33 mouse cellular contexts compared by ENCODE assay signal in the genomic region with DNA sequence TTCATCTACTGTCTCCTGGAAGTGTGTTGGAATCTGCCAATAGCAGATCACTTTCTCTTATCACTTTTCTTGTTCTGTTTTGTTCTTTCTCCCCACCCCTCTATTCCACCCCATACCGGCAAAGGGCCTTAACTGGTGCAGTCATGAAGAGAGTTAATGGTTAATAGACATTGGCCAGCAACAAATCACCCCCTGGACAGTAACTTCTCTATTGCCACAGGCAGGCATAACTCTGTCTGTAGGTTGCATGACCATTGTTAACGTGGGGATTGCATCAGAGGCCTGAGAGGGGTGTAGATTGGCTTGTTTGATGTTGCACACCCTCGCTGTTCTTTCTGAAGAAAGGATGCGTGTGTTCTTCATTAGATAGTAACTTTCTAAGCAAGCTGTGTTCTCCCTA. TPM values are rescaled to one million over a fixed set of nuclear protein-coding genes. Genes with fewer than 3 reads are reported as not detected.
DNase-seq lines count a peak whose midpoint lies in the region; ATAC-seq and TF ChIP-seq lines count a peak whose summit lies in the region.
"Had no signal": no experiment of that assay in that cellular context is flagged by ENCODE, and none has a peak within 500 bp of the region (broad histone marks: within the 10 kb centered on the region; RNA-seq: fewer than 3 reads in every experiment).

No protein-coding gene starts in this region.

- no peak for TF ChIP-seq CTCF in kidney, adult 2 months (conservative IDR thresholded peaks at IDR 0.05; ENCODE audit: insufficient read depth, insufficient read length, low read depth, low read length)
- TF ChIP-seq CTCF in left cerebral cortex, adult 2 months (IDR thresholded peaks at IDR 0.05): no peak

- H3K9ac ChIP-seq in kidney, embryonic 16.5 days (replicated peaks; ENCODE audit: low read length): no peak overlapping the region
- H3K9ac ChIP-seq in kidney, embryonic 15.5 days: no peak overlapping the region
- H3K9ac ChIP-seq in liver, embryonic 16.5 days (ENCODE audit: low read depth, low read length): no peak overlapping the region
- H3K9ac ChIP-seq: embryonic facial prominence, embryonic 12.5 days; embryonic facial prominence, embryonic 15.5 days; forebrain, postnatal 0 days; heart, embryonic 12.5 days; hindbrain, embryonic 12.5 days; hindbrain, embryonic 15.5 days had no signal

- H3K9me3 ChIP-seq in kidney, embryonic 16.5 days (ENCODE audit: low read length): no peaks in the 10 kb centered on the region
- no peaks in the 10 kb centered on the region for H3K9me3 ChIP-seq in kidney, embryonic 15.5 days (replicated peaks)
- no peaks in the 10 kb centered on the region for H3K9me3 ChIP-seq in liver, embryonic 16.5 days (replicated peaks; ENCODE audit: control insufficient read depth, low read length)
- H3K9me3 ChIP-seq: embryonic facial prominence, embryonic 12.5 days; embryonic facial prominence, embryonic 15.5 days; G1E; heart, embryonic 12.5 days; heart, embryonic 15.5 days; hindbrain, embryonic 12.5 days; hindbrain, embryonic 15.5 days had no signal

- no peak overlapping the region for H3K27ac ChIP-seq in kidney, adult 2 months (ENCODE audit: insufficient read depth, low read depth, low read length)
- H3K27ac ChIP-seq in kidney, embryonic 16.5 days (ENCODE audit: low read length): no peak overlapping the region
- H3K27ac ChIP-seq in kidney, embryonic 15.5 days: no peak overlapping the region
- no peak overlapping the region for H3K27ac ChIP-seq in liver, embryonic 16.5 days (ENCODE audit: low read length)
- no peak overlapping the region for H3K27ac ChIP-seq in left cerebral cortex, adult 2 months
- H3K27ac ChIP-seq: embryonic facial prominence, embryonic 12.5 days; embryonic facial prominence, embryonic 15.5 days; gastrocnemius, adult 2 months; heart, embryonic 15.5 days; hindbrain, embryonic 12.5 days; hindbrain, embryonic 15.5 days had no signal

- intact Hi-C loops in left cerebral cortex, adult 2 months (cut with DNase I): loop anchor here (5.0 to 10.0 kb wide), 3 partner anchors 273 to 485 kb away; a partner anchor contains a TSS

- ATAC-seq in kidney, embryonic 16.5 days (ENCODE audit: low FRiP score, low TSS enrichment): no peak
- no peak for ATAC-seq in kidney, embryonic 15.5 days (replicated peaks; ENCODE audit: low FRiP score)
- ATAC-seq in liver, embryonic 16.5 days (ENCODE audit: low read depth): peak; percentile 72
- ATAC-seq: forebrain, embryonic 14.5 days; forebrain, postnatal 0 days had no signal

- no peaks in the 10 kb centered on the region for H3K27me3 ChIP-seq in kidney, adult 2 months (replicated peaks; ENCODE audit: control insufficient read depth, insufficient read depth, low read length)
- H3K27me3 ChIP-seq in kidney, embryonic 16.5 days (ENCODE audit: insufficient read depth, low read length): no peaks in the 10 kb centered on the region
- H3K27me3 ChIP-seq in kidney, embryonic 15.5 days: no peaks in the 10 kb centered on the region
- no peaks in the 10 kb centered on the region for H3K27me3 ChIP-seq in liver, embryonic 16.5 days (ENCODE audit: control insufficient read depth, insufficient read depth, low read depth, low read length)
- H3K27me3 ChIP-seq: CH12.LX; embryonic facial prominence, embryonic 12.5 days; embryonic facial prominence, embryonic 15.5 days; heart, embryonic 12.5 days; heart, embryonic 15.5 days; hindbrain, embryonic 12.5 days; hindbrain, embryonic 15.5 days had no signal

- no peak overlapping the region for H3K4me2 ChIP-seq in kidney, embryonic 16.5 days (replicated peaks; ENCODE audit: low read depth, low read length)
- no peak overlapping the region for H3K4me2 ChIP-seq in kidney, embryonic 15.5 days
- no peak overlapping the region for H3K4me2 ChIP-seq in liver, embryonic 16.5 days (ENCODE audit: low read depth, low read length)
- H3K4me2 ChIP-seq: embryonic facial prominence, embryonic 12.5 days; embryonic facial prominence, embryonic 15.5 days; heart, embryonic 12.5 days; heart, embryonic 15.5 days; hindbrain, embryonic 12.5 days; hindbrain, embryonic 15.5 days had no signal

- DNase-seq in kidney, adult 2 months: peak; percentile 46
- DNase-seq in kidney, postnatal 14 days: peak; percentile 17
- no peak for DNase-seq in liver
- DNase-seq in left cerebral cortex, adult 2 months (ENCODE audit: extremely low spot score in 1 of 2, low spot score in 2 of 2): no peak
- DNase-seq: adrenal gland, adult 2 months; adrenal gland, postnatal 14 days; B cell, adult 2 months; cerebellum, adult 11 months; cerebellum, adult 2 months; cerebellum, adult 9-11 months; cerebellum, postnatal 25 days; forebrain, postnatal 0 days; gastrocnemius, adult 2 months; gastrocnemius, postnatal 14 days; heart, adult 18-20 months; heart, postnatal 10 days; heart, postnatal 4 days had no signal

- H3K4me3 ChIP-seq in kidney, adult 2 months (ENCODE audit: insufficient read depth, low read depth, low read length): no peak overlapping the region
- H3K4me3 ChIP-seq in kidney, embryonic 16.5 days (ENCODE audit: low read length): no peak overlapping the region
- no peak overlapping the region for H3K4me3 ChIP-seq in kidney, embryonic 15.5 days (replicated peaks)
- no peak overlapping the region for H3K4me3 ChIP-seq in liver, embryonic 16.5 days (ENCODE audit: low read depth, low read length)
- H3K4me3 ChIP-seq in left cerebral cortex, adult 2 months: no peak overlapping the region
- H3K4me3 ChIP-seq: embryonic facial prominence, embryonic 12.5 days; embryonic facial prominence, embryonic 15.5 days; gastrocnemius, adult 2 months; heart, embryonic 12.5 days; heart, embryonic 15.5 days; hindbrain, embryonic 12.5 days; hindbrain, embryonic 15.5 days had no signal

- 54% methylated on average over 4 of the region's 4 CpGs for WGBS in kidney, adult 2 months
- 80% methylated on average over 4 of the region's 4 CpGs for WGBS in kidney, embryonic 16.5 days
- WGBS in kidney, embryonic 15.5 days: 74% methylated on average over 4 of the region's 4 CpGs
- WGBS in liver, embryonic 16.5 days (ENCODE audit: insufficient replicate concordance): 60% methylated on average over 4 of the region's 4 CpGs

- no peak for TF ChIP-seq POLR2A in kidney, adult 2 months (IDR thresholded peaks at IDR 0.05; ENCODE audit: low read depth, low read length)

- peaks cover 8% of the 10 kb centered on the region; the same call in 1 of the 2 replicates for H3K4me1 ChIP-seq in kidney, adult 2 months (ENCODE audit: control insufficient read depth, insufficient read depth, low read length)
- H3K4me1 ChIP-seq in kidney, embryonic 16.5 days (ENCODE audit: insufficient read depth, low read length): no peaks in the 10 kb centered on the region
- no peaks in the 10 kb centered on the region for H3K4me1 ChIP-seq in kidney, embryonic 15.5 days
- H3K4me1 ChIP-seq in liver, embryonic 16.5 days (ENCODE audit: control insufficient read depth, low read depth, low read length): no peaks in the 10 kb centered on the region
- H3K4me1 ChIP-seq: embryonic facial prominence, embryonic 12.5 days; embryonic facial prominence, embryonic 15.5 days; heart, embryonic 12.5 days; heart, embryonic 15.5 days; hindbrain, embryonic 12.5 days; hindbrain, embryonic 15.5 days had no signal

- peaks cover 22% of the 10 kb centered on the region for H3K36me3 ChIP-seq in kidney, adult 2 months (ENCODE audit: control insufficient read depth, insufficient read depth, low read length)
- peaks cover 39% of the 10 kb centered on the region for H3K36me3 ChIP-seq in kidney, embryonic 16.5 days (ENCODE audit: insufficient read depth, low read length)
- peaks cover 63% of the 10 kb centered on the region for H3K36me3 ChIP-seq in kidney, embryonic 15.5 days
- H3K36me3 ChIP-seq in liver, embryonic 16.5 days (ENCODE audit: control insufficient read depth, insufficient read depth): peaks cover 25% of the 10 kb centered on the region

RNA-seq across cellular contexts. Expression of a gene that starts 20.6 kb away (rescaled TPM):
- 0.34 TPM in 1 of 2 replicates, not detected in the other for polyA plus RNA-seq in kidney, adult 2 months (2012; rRNA removed)
- polyA plus RNA-seq in kidney, embryonic 16.5 days (2015; fragmentation: Nextera tagmentation; extraction: Ambion mirVana): not detected in 2 replicates
- 0.40 TPM in 1 of 2 replicates, not detected in the other for polyA plus RNA-seq in kidney, embryonic 15.5 days (2015; fragmentation: Nextera tagmentation; extraction: Ambion mirVana)
- not detected in 2 replicates for polyA plus RNA-seq in liver, embryonic 16.5 days (2015; fragmentation: Nextera tagmentation; extraction: Ambion mirVana)
- total RNA-seq in left cerebral cortex, adult 2 months (2021): under 1 TPM in 1 of 2 experiments, not detected in 1; 0.84 TPM
- total RNA-seq: adrenal gland, adult 2 months; adrenal gland, postnatal 14 days; adrenal gland, postnatal 4 days; CH12.LX; common myeloid progenitor, adult 5-6 weeks; forebrain, postnatal 0 days; G1E; gastrocnemius, adult 2 months; gastrocnemius, postnatal 14 days; gastrocnemius, postnatal 4 days; heart, adult 18-20 months; heart, postnatal 10 days; heart, postnatal 4 days had no signal
- polyA plus RNA-seq: adrenal gland, adult 2 months; forebrain, embryonic 11.5 days; forebrain, embryonic 14.5 days; G1E; heart, embryonic 12.5 days; heart, embryonic 15.5 days had no signal

RNA-seq across cellular contexts. Expression of a gene that starts 54.9 kb away (rescaled TPM):
- 2.4 and 2.5 TPM in 2 replicates for polyA plus RNA-seq in kidney, adult 2 months (2012; rRNA removed)
- polyA plus RNA-seq in kidney, embryonic 16.5 days (2015; fragmentation: Nextera tagmentation; extraction: Ambion mirVana): 0.94 and 1.2 TPM in 2 replicates
- 0.68 and 0.90 TPM in 2 replicates for polyA plus RNA-seq in kidney, embryonic 15.5 days (2015; fragmentation: Nextera tagmentation; extraction: Ambion mirVana)
- polyA plus RNA-seq in liver, embryonic 16.5 days (2015; fragmentation: Nextera tagmentation; extraction: Ambion mirVana): 0.25 and 0.48 TPM in 2 replicates
- total RNA-seq in left cerebral cortex, adult 2 months (2021): 1 to 10 TPM; 2.3 to 5.3 TPM
- total RNA-seq: adrenal gland, adult 2 months; adrenal gland, postnatal 14 days; adrenal gland, postnatal 4 days; common myeloid progenitor, adult 5-6 weeks; gastrocnemius, postnatal 14 days; heart, adult 18-20 months; heart, postnatal 10 days; heart, postnatal 4 days had no signal
- polyA plus RNA-seq: adrenal gland, adult 2 months; G1E had no signal

Comparison
In these comparisons a context has a peak if more than half of its experiments do, and no peak if none do; other contexts are left out.
1. DNase-seq: peak in kidney, adult 2 months (single experiment) and kidney, postnatal 14 days (single experiment); none in liver (single experiment) and left cerebral cortex, adult 2 months (0 of 2).